Mouse (Mus musculus) frontal cortex, postnatal 14 days (tissue): ENCODE results near the gene Xlr5b.
"Not testable (repeated sequence)": the region's sequence is repeated elsewhere in the genome, so short reads cannot be mapped to it uniquely, and the experiment has no call there.

ENCODE experiments used
- DNase-seq, 2 experiments: peaks; one replicate each; pipeline ENCODE4 v3.0.0; 2022; ENCODE audit warnings: low spot score in 2 of 2

The Xlr5b gene

GRCm38 (mm10) chrX:73148496-73148895 lies at the start of gene Xlr5b:
Gene Xlr5b, plus strand, starts transcription at chrX:73148796.
- not testable (repeated sequence) for DNase-seq

GRCm38 (mm10) chrX:73116747-73117146 lies 31.8 kb upstream of the Xlr5b start, which contains the start of gene Gm14685:
Gene Gm14685, plus strand, starts transcription at chrX:73117047.
- not testable (repeated sequence) for DNase-seq

GRCm38 (mm10) chrX:73122859-73123829 lies 25.5 kb upstream of the Xlr5b start:
- not testable (repeated sequence) for DNase-seq

GRCm38 (mm10) chrX:73143218-73143618 lies 5.4 kb upstream of the Xlr5b start:
- not testable (repeated sequence) for DNase-seq

- not testable (repeated sequence) for DNase-seq
Observed at GRCm38 (mm10) chrX:73149350-73149749, 754 bp downstream of the Xlr5b start, which contains the start of gene DXBay18. Gene DXBay18, minus strand, starts transcription at chrX:73149450.

- DNase-seq: not testable (repeated sequence)
Observed at GRCm38 (mm10) chrX:73176889-73177288, 28.3 kb downstream of the Xlr5b start, which contains the start of gene Spin2d. Gene Spin2d, minus strand, starts transcription at chrX:73176989.

GRCm38 (mm10) chrX:73191934-73192333 lies 43.3 kb downstream of the Xlr5b start, which contains the start of gene Xlr3b:
Gene Xlr3b, plus strand, starts transcription at chrX:73192207.
- DNase-seq: peak in 1 of 2 experiments; percentile 13
